Mouse (Mus musculus): ENCODE results near the gene Foxd4.

Foxd4 gene

GRCm38 (mm10) chr19:24875129-24875870, 25.7 kb downstream of the Foxd4 start, which contains the start of gene Gm10053:
TSS of gene Gm10053 (plus strand) at chr19:24875686.
- peak; percentile 13 for DNase-seq (ENCODE audit: extremely low read depth, low read depth)

GRCm38 (mm10) chr19:24873873-24874272, 27.1 kb downstream of the Foxd4 start:
- no peak for DNase-seq (ENCODE audit: extremely low read depth, low read depth)

GRCm38 (mm10) chr19:24871037-24871635, 29.9 kb downstream of the Foxd4 start:
- DNase-seq (ENCODE audit: extremely low read depth, low read depth) = peak; percentile 38

GRCm38 (mm10) chr19:24865436-24865835, 35.6 kb downstream of the Foxd4 start:
- no peak for DNase-seq (ENCODE audit: extremely low read depth, low read depth)

GRCm38 (mm10) chr19:24861612-24862451, 39.2 kb downstream of the Foxd4 start, which contains the start of gene Pgm5:
TSS of gene Pgm5 (minus strand) at chr19:24861855.
- no peak for DNase-seq (ENCODE audit: extremely low read depth, low read depth)

- no peak for DNase-seq (ENCODE audit: extremely low read depth, low read depth)
Measured at GRCm38 (mm10) chr19:24861276-24861611, 39.8 kb downstream of the Foxd4 start.

GRCm38 (mm10) chr19:24851456-24852315, 49.3 kb downstream of the Foxd4 start:
- no peak for DNase-seq (ENCODE audit: extremely low read depth, low read depth)

All from MEL-GATA-1-ER (cell line).